Mouse (Mus musculus) stomach, postnatal 0 days (tissue): ENCODE results near the gene Fhit.

Experiments
- CTCF ChIP-seq: IDR thresholded peaks from 2 replicates; pipeline ENCODE4 v1.5.1; 2016; ENCODE audit warnings: antibody characterized with exemption, low read depth, mild to moderate bottlenecking, moderate library complexity
- EP300 ChIP-seq: optimal IDR thresholded peaks from 2 replicates; pipeline ENCODE3; 2016; ENCODE audit warnings: antibody characterized with exemption

GRCm38 (mm10) chr14:9642068-9642467 is 1519.8 kb downstream of the Fhit start:
- TF ChIP-seq CTCF (no peak), EP300 (no peak)
